Comparison of ENCODE assay signal across 8 mouse cellular contexts in genomic region chr5:112255426-112255825, GRCm38 (mm10). TPM values are rescaled to one million over a fixed set of nuclear protein-coding genes. Genes with fewer than 3 reads are reported as not detected.
A peak's percentile ranks its signal among the peaks of the same experiment; 100 is the strongest.
DNase-seq lines count a peak whose midpoint lies in the region; ATAC-seq and TF ChIP-seq lines count a peak whose summit lies in the region.
"Had no signal": no experiment of that assay in that cellular context is flagged by ENCODE, and none has a peak within 500 bp of the region (broad histone marks: within the 10 kb centered on the region; RNA-seq: fewer than 3 reads in every experiment).

TSS of gene Crybb1 (plus strand) at chr5:112255815.

- H3K27ac ChIP-seq in neural tube, embryonic 13.5 days (replicated peaks), result 0 out of 2 replicates have a peak within 1 kb of the TSS, but pooled peaks have one; percentile 7
- H3K27ac ChIP-seq in heart, adult 2 months, result peak within 1 kb of the TSS; percentile 65

- no peak for TF ChIP-seq CTCF in heart, adult 2 months (IDR thresholded peaks at IDR 0.05)

- H3K9me3 ChIP-seq in neural tube, embryonic 13.5 days, result no peaks in the 10 kb centered on the region

- H3K4me3 ChIP-seq in neural tube, embryonic 13.5 days, result no peak within 1 kb of the TSS
- no peak within 1 kb of the TSS for H3K4me3 ChIP-seq in heart, adult 2 months

- ATAC-seq in neural tube, embryonic 13.5 days (ENCODE audit: low read depth), result no peak

- H3K79me2 ChIP-seq in heart, adult 2 months (replicated peaks; ENCODE audit: control insufficient read depth, insufficient read depth, low read length), result no peaks in the 10 kb centered on the region

- intact Hi-C loops in heart, adult 2 months (cut with DNase I), result loop anchor here (2.0 kb wide), 1 partner anchor 19 kb away; no protein-coding TSS in a partner anchor

- no peak within 1 kb of the TSS for H3K4me2 ChIP-seq in neural tube, embryonic 13.5 days

- peak within 1 kb of the TSS; percentile 44; the same call in 1 of the 2 replicates for H3K9ac ChIP-seq in neural tube, embryonic 13.5 days
- H3K9ac ChIP-seq in heart, adult 2 months (ENCODE audit: low read depth, low read length), result no peak within 1 kb of the TSS

- H3K36me3 ChIP-seq in neural tube, embryonic 13.5 days, result no peaks in the 10 kb centered on the region
- H3K36me3 ChIP-seq in heart, adult 2 months (ENCODE audit: control insufficient read depth, insufficient read depth, low read length), result no peaks in the 10 kb centered on the region

- peaks cover 21% of the 10 kb centered on the region for H3K4me1 ChIP-seq in neural tube, embryonic 13.5 days (replicated peaks)
- H3K4me1 ChIP-seq in heart, adult 2 months (ENCODE audit: control insufficient read depth, insufficient read depth, low read length), result peaks cover 32% of the 10 kb centered on the region

- WGBS in neural tube, embryonic 13.5 days, result 51% methylated on average over 3 of the region's 3 CpGs
- WGBS in heart, adult 2 months, result 10% methylated on average over 3 of the region's 3 CpGs

- no peak for TF ChIP-seq POLR2A in heart, adult 2 months (IDR thresholded peaks at IDR 0.05; ENCODE audit: insufficient read depth, low read depth, low read length)

- DNase-seq in neural tube, embryonic 10.5 days (ENCODE audit: extremely low spot score, low spot score), result no peak
- peak; percentile 95 for DNase-seq in cerebellum, adult 9-10 months
- DNase-seq in heart, adult 2 months, result peak; percentile 77 to 82
- peak; percentile 71 to 72 for DNase-seq in layer of hippocampus, adult 8-10 months (ENCODE audit: low spot score in 2 of 2)
- peak; percentile 62 to 64 for DNase-seq in right cerebral cortex, postnatal 36 days (ENCODE audit: low spot score in 2 of 2)
- DNase-seq in spleen, postnatal 36 days (ENCODE audit: low spot score in 2 of 2), result no peak

- no peaks in the 10 kb centered on the region for H3K27me3 ChIP-seq in neural tube, embryonic 13.5 days
- H3K27me3 ChIP-seq in heart, adult 2 months (ENCODE audit: control insufficient read depth, insufficient read depth, low read length), result no peaks in the 10 kb centered on the region

- TF ChIP-seq EP300 in heart, adult 2 months (IDR thresholded peaks at IDR 0.05; ENCODE audit: insufficient read depth, low read depth, low read length), result peak; percentile 48; the same call in 1 of the 2 replicates

RNA-seq across cellular contexts. Expression of gene Crybb1, which starts in this region (rescaled TPM):
- polyA plus RNA-seq in neural tube, embryonic 13.5 days (2015; fragmentation: Nextera tagmentation; extraction: Ambion mirVana), result 4.5 and 7.6 TPM in 2 replicates
- 1 to 10 TPM; 1.5 to 3.3 TPM for total RNA-seq in heart, adult 2 months (2021)
- 2.1 and 2.3 TPM in 2 replicates for polyA plus RNA-seq in heart, adult 2 months (2012; rRNA removed)
- 1 to 10 TPM; 3.5 to 6.2 (median 4.4) TPM for total RNA-seq in layer of hippocampus, adult 8-10 months (2022)
- total RNA-seq: hematopoietic stem cell, adult 5-6 weeks had no signal

Comparison
In these comparisons a context has a peak if more than half of its experiments do, and no peak if none do; other contexts are left out.
1. DNase-seq: peak in cerebellum, adult 9-10 months (single experiment), heart, adult 2 months (2 of 2), layer of hippocampus, adult 8-10 months (2 of 2) and right cerebral cortex, postnatal 36 days (2 of 2); none in neural tube, embryonic 10.5 days (single experiment) and spleen, postnatal 36 days (0 of 2).